Mouse (Mus musculus): Measurements from ENCODE around the gene Gm128. TPM values are rescaled to one million over a fixed set of nuclear protein-coding genes. Genes with fewer than 3 reads are reported as not detected.

Gm128 gene
- polyA plus RNA-seq, 1 experiment from 2014 or later, result 0.57 TPM

DNA sequence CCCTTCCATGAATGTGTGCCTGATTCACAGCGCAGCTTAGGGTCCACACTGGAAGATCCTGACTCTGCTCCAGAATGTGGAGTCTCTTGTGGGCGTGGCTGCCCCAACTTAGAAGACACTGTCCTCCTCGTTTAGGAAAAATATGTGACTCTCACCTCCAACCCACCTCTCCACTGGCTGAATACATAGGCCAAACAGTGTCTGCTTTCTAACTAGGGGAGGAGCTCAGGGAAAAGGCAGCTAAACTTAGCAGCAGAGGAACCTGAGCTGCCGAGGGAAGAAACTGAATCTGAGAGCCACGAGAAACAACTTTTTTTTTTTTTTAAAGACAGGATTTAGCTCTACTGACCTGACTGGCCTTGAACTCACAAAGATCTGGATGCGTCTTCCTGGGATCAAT, 33.8 kb upstream of the Gm128 start:
- H3K4me1 ChIP-seq (ENCODE audit: control insufficient read depth, insufficient read depth, low read length), result peaks cover 7% of the 10 kb centered on the region; the same call in 1 of the 2 replicates
- no peaks in the 10 kb centered on the region for H3K9me3 ChIP-seq (ENCODE audit: control insufficient read depth, low read length)
- no peaks in the 10 kb centered on the region for H3K36me3 ChIP-seq (ENCODE audit: control insufficient read depth, insufficient read depth, low read length)
- H3K27ac ChIP-seq (ENCODE audit: low read depth, low read length), result no peak overlapping the region
- H3K27me3 ChIP-seq (ENCODE audit: control insufficient read depth, insufficient read depth, low read length), result no peaks in the 10 kb centered on the region
- no peak for ATAC-seq (ENCODE audit: low FRiP score, low TSS enrichment)
- no peak overlapping the region for H3K4me3 ChIP-seq (ENCODE audit: low read length)
- 64% methylated on average over 6 of the region's 6 CpGs for WGBS
- no peak overlapping the region for H3K9ac ChIP-seq (ENCODE audit: low read depth, low read length)
- H3K4me2 ChIP-seq (replicated peaks; ENCODE audit: low read depth, low read length), result no peak overlapping the region

DNA sequence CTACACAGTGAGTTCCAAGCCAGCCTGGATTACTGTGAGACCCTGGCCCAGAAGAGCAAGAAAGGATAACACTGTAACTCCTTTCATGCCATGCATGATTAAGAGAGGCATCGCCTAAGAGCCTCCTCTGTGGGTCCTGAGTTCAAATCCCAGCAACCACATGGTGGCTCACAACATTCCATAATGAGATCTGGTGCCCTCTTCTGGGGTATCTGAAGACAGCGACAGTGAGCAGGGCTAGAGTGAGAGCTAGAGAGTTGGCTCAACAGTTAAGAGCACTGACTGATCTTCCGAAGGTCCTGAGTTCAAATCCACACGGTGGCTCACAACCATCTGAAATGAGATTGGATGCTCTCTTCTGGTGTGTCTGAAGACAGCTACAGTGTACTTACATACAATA, 33.1 kb upstream of the Gm128 start:
- Histone ChIP-seq H3K4me3 (ENCODE audit: low read length) (no peak overlapping the region), H3K27me3 (ENCODE audit: control insufficient read depth, insufficient read depth, low read length) (no peaks in the 10 kb centered on the region), H3K27ac (ENCODE audit: low read depth, low read length) (no peak overlapping the region), H3K36me3 (ENCODE audit: control insufficient read depth, insufficient read depth, low read length) (no peaks in the 10 kb centered on the region), H3K9ac (ENCODE audit: low read depth, low read length) (no peak overlapping the region), H3K4me1 (ENCODE audit: control insufficient read depth, insufficient read depth, low read length) (peaks cover 7% of the 10 kb centered on the region; the same call in 1 of the 2 replicates), H3K4me2 (replicated peaks; ENCODE audit: low read depth, low read length) (no peak overlapping the region), H3K9me3 (ENCODE audit: control insufficient read depth, low read length) (no peaks in the 10 kb centered on the region)
- ATAC-seq (ENCODE audit: low FRiP score, low TSS enrichment), result no peak
- WGBS, result 93% methylated on average over 4 of the region's 4 CpGs

DNA sequence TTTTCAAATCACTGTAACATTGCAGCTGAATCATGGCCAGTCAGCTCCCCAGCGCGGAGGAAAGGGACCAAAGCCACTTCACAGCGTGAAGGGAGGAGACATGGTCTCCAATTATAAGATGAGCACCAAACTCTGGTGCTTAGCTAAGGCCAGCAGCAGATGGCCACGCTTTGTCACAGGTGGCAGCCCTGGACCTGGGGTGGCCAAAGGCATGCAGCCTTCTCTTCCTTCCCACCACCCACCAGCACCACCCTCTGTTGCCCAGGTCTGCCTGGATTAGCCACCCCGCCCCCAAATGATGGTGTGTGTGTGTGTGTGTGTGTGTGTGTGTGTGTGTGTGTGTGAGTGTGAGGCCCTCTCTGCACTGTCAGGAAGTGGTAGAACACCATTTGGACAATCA, 32.1 kb upstream of the Gm128 start:
- Histone ChIP-seq H3K4me1 (ENCODE audit: control insufficient read depth, insufficient read depth, low read length) (peaks cover 7% of the 10 kb centered on the region; the same call in 1 of the 2 replicates), H3K4me3 (ENCODE audit: low read length) (no peak overlapping the region), H3K27ac (ENCODE audit: low read depth, low read length) (no peak overlapping the region), H3K9me3 (ENCODE audit: control insufficient read depth, low read length) (no peaks in the 10 kb centered on the region), H3K36me3 (ENCODE audit: control insufficient read depth, insufficient read depth, low read length) (no peaks in the 10 kb centered on the region; the same call in 1 of the 2 replicates), H3K27me3 (ENCODE audit: control insufficient read depth, insufficient read depth, low read length) (no peaks in the 10 kb centered on the region), H3K9ac (ENCODE audit: low read depth, low read length) (no peak overlapping the region), H3K4me2 (replicated peaks; ENCODE audit: low read depth, low read length) (no peak overlapping the region)
- WGBS, result 97% methylated on average over 5 of the region's 5 CpGs
- ATAC-seq (ENCODE audit: low FRiP score, low TSS enrichment), result no peak

GRCm38 (mm10) chr3:95270766-95271364, 29.5 kb upstream of the Gm128 start:
- Histone ChIP-seq H3K9ac (ENCODE audit: low read depth, low read length) (no peak overlapping the region), H3K4me2 (replicated peaks; ENCODE audit: low read depth, low read length) (no peak overlapping the region), H3K4me3 (ENCODE audit: low read length) (no peak overlapping the region), H3K4me1 (ENCODE audit: control insufficient read depth, insufficient read depth, low read length) (no peaks in the 10 kb centered on the region), H3K9me3 (ENCODE audit: control insufficient read depth, low read length) (no peaks in the 10 kb centered on the region), H3K27me3 (ENCODE audit: control insufficient read depth, insufficient read depth, low read length) (no peaks in the 10 kb centered on the region), H3K36me3 (ENCODE audit: control insufficient read depth, insufficient read depth, low read length) (peaks cover 15% of the 10 kb centered on the region), H3K27ac (ENCODE audit: low read depth, low read length) (no peak overlapping the region)
- WGBS, result 84% methylated on average over 12 of the region's 12 CpGs
- no peak for ATAC-seq (ENCODE audit: low FRiP score, low TSS enrichment)

- no peak overlapping the region for H3K9ac ChIP-seq (ENCODE audit: low read depth, low read length)
- no peaks in the 10 kb centered on the region for H3K27me3 ChIP-seq (ENCODE audit: control insufficient read depth, insufficient read depth, low read length)
- H3K4me3 ChIP-seq (ENCODE audit: low read length), result no peak overlapping the region
- H3K36me3 ChIP-seq (ENCODE audit: control insufficient read depth, insufficient read depth, low read length), result peaks cover 19% of the 10 kb centered on the region
- H3K4me1 ChIP-seq (ENCODE audit: control insufficient read depth, insufficient read depth, low read length), result no peaks in the 10 kb centered on the region
- no peak overlapping the region for H3K27ac ChIP-seq (ENCODE audit: low read depth, low read length)
- WGBS, result 84% methylated on average over 5 of the region's 5 CpGs
- ATAC-seq (ENCODE audit: low FRiP score, low TSS enrichment), result no peak
- H3K4me2 ChIP-seq (replicated peaks; ENCODE audit: low read depth, low read length), result no peak overlapping the region
- H3K9me3 ChIP-seq (ENCODE audit: control insufficient read depth, low read length), result no peaks in the 10 kb centered on the region
Measured at GRCm38 (mm10) chr3:95269789-95270188, 28.4 kb upstream of the Gm128 start.

DNA sequence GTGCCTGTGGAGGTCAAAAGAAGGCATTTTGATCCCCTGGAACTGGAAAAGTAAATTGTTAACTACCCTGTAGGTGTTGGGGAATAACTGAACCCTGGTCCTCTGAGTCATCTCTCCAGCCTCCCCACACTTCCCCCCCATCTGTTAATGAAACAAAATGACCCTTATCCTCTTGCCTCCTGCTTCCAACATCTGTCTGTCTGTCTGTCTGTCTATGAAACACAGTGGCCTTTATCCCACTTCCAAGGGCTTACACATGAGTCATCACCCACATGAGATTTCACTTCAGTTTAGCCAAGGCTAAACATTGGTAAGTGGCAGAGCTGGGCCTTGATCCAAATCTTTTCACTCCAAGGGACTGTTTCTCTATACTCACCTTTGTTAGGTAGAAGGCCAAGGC, 26.5 kb upstream of the Gm128 start:
- Histone ChIP-seq H3K4me2 (replicated peaks; ENCODE audit: low read depth, low read length) (no peak overlapping the region), H3K9me3 (ENCODE audit: control insufficient read depth, low read length) (no peaks in the 10 kb centered on the region), H3K4me3 (ENCODE audit: low read length) (no peak overlapping the region), H3K36me3 (ENCODE audit: control insufficient read depth, insufficient read depth, low read length) (peaks cover 27% of the 10 kb centered on the region), H3K9ac (ENCODE audit: low read depth, low read length) (no peak overlapping the region), H3K27ac (ENCODE audit: low read depth, low read length) (no peak overlapping the region), H3K27me3 (ENCODE audit: control insufficient read depth, insufficient read depth, low read length) (no peaks in the 10 kb centered on the region), H3K4me1 (ENCODE audit: control insufficient read depth, insufficient read depth, low read length) (no peaks in the 10 kb centered on the region)
- ATAC-seq (ENCODE audit: low FRiP score, low TSS enrichment), result no peak

- H3K4me2 ChIP-seq (replicated peaks; ENCODE audit: low read depth, low read length), result no peak overlapping the region
- H3K36me3 ChIP-seq (ENCODE audit: control insufficient read depth, insufficient read depth, low read length), result peaks cover 37% of the 10 kb centered on the region
- WGBS, result 92% methylated on average over 3 of the region's 3 CpGs
- H3K4me3 ChIP-seq (ENCODE audit: low read length), result no peak overlapping the region
- no peak for ATAC-seq (ENCODE audit: low FRiP score, low TSS enrichment)
- no peaks in the 10 kb centered on the region for H3K27me3 ChIP-seq (ENCODE audit: control insufficient read depth, insufficient read depth, low read length)
- H3K9me3 ChIP-seq (ENCODE audit: control insufficient read depth, low read length), result no peaks in the 10 kb centered on the region
- H3K9ac ChIP-seq (ENCODE audit: low read depth, low read length), result no peak overlapping the region
- no peak overlapping the region for H3K27ac ChIP-seq (ENCODE audit: low read depth, low read length)
- H3K4me1 ChIP-seq (ENCODE audit: control insufficient read depth, insufficient read depth, low read length), result no peaks in the 10 kb centered on the region
Measured at GRCm38 (mm10) chr3:95266052-95266451, 24.7 kb upstream of the Gm128 start.

DNA sequence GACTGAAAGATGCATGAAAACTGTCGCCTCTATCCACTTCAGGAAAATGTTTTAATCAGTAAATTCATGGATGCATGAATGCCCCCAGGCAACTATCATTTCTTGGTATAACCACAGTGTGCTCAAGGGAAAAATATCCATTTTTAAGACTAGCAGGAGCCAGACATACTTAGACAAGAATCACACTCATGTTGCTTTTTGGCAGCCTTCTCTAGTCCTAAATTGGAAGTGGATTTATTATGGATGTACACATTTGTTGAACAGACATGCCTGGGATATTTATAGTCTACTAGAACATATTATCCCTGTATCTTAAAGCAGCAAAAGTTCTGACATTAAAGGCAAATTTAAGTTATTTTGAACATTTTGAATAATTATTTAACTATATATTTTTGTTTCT, 23.3 kb upstream of the Gm128 start:
- Histone ChIP-seq H3K4me1 (ENCODE audit: control insufficient read depth, insufficient read depth, low read length) (no peaks in the 10 kb centered on the region), H3K9ac (ENCODE audit: low read depth, low read length) (no peak overlapping the region), H3K36me3 (ENCODE audit: control insufficient read depth, insufficient read depth, low read length) (peaks cover 37% of the 10 kb centered on the region), H3K27me3 (ENCODE audit: control insufficient read depth, insufficient read depth, low read length) (no peaks in the 10 kb centered on the region), H3K4me3 (ENCODE audit: low read length) (no peak overlapping the region), H3K9me3 (ENCODE audit: control insufficient read depth, low read length) (no peaks in the 10 kb centered on the region), H3K4me2 (replicated peaks; ENCODE audit: low read depth, low read length) (no peak overlapping the region), H3K27ac (ENCODE audit: low read depth, low read length) (no peak overlapping the region)
- WGBS, result 85% methylated on average over 1 of the region's 1 CpGs
- ATAC-seq (ENCODE audit: low FRiP score, low TSS enrichment), result no peak

GRCm38 (mm10) chr3:95263089-95263739, 21.8 kb upstream of the Gm128 start:
- ATAC-seq (ENCODE audit: low FRiP score, low TSS enrichment), result peak; percentile 78
- 43% methylated on average over 11 of the region's 11 CpGs for WGBS
- Histone ChIP-seq H3K4me3 (ENCODE audit: low read length) (no peak overlapping the region), H3K27ac (ENCODE audit: low read depth, low read length) (no peak overlapping the region), H3K4me1 (ENCODE audit: control insufficient read depth, insufficient read depth, low read length) (no peaks in the 10 kb centered on the region), H3K36me3 (ENCODE audit: control insufficient read depth, insufficient read depth, low read length) (peaks cover 50% of the 10 kb centered on the region), H3K27me3 (ENCODE audit: control insufficient read depth, insufficient read depth, low read length) (no peaks in the 10 kb centered on the region), H3K9me3 (ENCODE audit: control insufficient read depth, low read length) (no peaks in the 10 kb centered on the region), H3K9ac (ENCODE audit: low read depth, low read length) (no peak overlapping the region), H3K4me2 (replicated peaks; ENCODE audit: low read depth, low read length) (no peak overlapping the region)
